Mouse (Mus musculus): Measurements from ENCODE around the gene 1600002K03Rik.
A peak's percentile ranks its signal among the peaks of the same experiment; 100 is the strongest.

Gene 1600002K03Rik

DNA sequence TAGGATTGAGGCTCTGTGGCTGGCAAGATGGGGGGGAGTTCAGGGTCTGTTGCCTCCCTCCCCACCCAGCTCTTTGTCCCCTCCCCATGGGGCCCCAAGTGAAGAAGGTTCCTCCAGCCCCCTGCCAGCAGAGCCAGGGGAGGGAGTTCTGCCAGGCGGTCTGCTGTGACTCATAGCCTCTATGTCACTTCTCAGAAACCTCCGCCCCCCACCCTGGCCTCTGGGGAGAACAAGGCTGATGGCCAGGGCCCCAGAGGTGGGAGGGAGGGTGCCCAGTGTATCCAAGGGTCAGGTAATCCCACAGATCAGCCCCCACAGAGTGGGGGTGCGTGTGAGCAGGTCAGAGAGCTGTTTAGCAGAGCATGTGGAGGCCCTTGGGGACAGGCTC, 19.9 kb upstream of the 1600002K03Rik start:
- DNase-seq (ENCODE audit: extremely low spot score, low read depth, low spot score) = no peak

DNA sequence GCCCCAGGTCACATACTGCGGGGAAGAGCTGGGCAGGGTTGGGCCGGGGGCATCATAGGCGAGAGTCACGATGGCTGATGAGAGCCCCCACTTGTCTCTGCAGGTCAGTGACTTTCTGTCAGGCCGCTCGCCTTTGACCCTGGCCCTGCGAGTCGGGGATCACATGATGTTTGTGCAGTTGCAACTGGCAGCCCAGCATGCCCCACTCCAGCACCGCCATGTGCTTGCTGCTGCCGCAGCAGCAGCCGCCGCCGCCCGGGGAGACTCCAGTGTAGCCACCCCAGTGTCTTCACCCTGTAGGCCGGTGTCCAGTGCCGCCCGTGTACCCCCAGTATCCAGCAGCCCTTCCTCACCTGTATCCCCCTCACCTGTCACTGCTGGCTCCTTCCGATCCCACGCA, 19.0 kb upstream of the 1600002K03Rik start:
- DNase-seq (ENCODE audit: extremely low spot score, low read depth, low spot score) = no peak

GRCm38 (mm10) chr10:80154384-80154783, 18.4 kb upstream of the 1600002K03Rik start:
- no peak for DNase-seq (ENCODE audit: extremely low spot score, low read depth, low spot score)

DNA sequence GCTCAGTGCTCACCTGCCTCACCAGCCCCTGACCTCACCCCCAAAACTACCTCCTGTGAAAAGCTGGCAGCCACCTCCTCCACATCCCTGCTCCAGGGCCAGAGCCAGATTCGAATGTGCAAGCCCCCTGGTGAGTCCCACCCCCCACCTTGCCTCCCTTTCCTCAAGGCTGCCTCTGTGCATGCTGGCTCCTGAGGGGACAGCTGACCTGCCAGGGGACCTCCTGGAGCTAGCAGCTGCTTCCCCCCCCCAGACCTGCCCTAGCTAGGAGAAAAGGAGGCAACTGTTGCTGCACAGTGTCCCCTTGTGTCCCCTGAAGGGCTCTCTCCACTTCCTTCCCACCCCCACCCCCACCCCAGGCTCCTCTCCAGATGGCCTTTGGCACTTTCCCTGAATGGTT, 17.5 kb upstream of the 1600002K03Rik start:
- DNase-seq (ENCODE audit: extremely low spot score, low read depth, low spot score) = no peak

DNA sequence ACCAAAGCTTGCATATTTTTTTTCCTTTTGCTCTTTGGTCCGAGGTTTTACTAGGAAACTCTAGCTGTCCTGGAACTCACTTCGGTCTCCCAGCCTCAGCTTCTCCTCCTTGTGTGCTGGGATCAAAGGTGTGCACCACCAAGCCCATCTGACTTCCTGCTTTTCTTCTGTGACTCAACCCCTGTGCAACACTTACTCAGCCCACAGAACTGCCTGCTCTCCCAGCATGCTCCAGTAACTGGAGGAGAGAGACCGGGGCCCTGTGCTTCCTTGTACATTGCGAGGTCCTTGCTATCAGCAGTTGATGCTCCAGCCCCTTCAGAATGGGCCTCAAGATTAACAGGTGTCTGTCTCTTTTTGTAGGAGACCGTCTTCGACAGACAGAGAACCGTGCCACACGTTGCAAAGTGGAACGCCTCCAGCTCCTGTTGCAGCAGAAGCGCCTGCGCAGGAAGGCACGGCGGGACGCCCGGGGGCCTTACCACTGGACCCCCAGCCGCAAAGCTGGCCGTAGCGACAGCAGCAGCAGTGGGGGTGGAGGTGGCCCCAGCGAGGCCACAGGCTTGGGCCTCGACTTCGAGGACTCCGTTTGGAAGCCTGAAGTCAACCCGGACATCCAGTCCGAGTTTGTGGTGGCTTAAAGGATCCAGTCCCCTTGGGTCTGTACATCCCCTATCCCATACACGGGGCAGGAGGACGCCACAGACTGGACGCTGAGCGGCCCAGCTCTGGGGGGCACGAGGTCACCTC, 16.6 kb upstream of the 1600002K03Rik start:
- no peak for DNase-seq (ENCODE audit: extremely low spot score, low read depth, low spot score)

DNA sequence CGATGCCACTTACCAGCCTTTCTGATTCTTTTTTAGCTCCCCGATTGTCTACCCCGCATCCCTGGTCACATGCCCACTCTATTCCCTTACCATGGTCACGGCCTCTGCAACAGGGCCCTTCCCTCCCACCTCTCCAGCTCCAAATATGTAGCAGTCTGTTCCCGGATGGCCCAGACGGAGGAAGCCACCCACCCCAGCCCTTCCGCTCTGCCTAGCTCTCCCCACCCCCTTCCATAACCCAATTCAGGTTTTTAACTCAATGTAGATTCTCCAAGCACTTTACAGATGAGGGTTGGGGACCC, 16.0 kb upstream of the 1600002K03Rik start:
- no peak for DNase-seq (ENCODE audit: extremely low spot score, low read depth, low spot score)

GRCm38 (mm10) chr10:80157141-80157929, 15.4 kb upstream of the 1600002K03Rik start:
- DNase-seq (ENCODE audit: extremely low spot score, low read depth, low spot score) = no peak

DNA sequence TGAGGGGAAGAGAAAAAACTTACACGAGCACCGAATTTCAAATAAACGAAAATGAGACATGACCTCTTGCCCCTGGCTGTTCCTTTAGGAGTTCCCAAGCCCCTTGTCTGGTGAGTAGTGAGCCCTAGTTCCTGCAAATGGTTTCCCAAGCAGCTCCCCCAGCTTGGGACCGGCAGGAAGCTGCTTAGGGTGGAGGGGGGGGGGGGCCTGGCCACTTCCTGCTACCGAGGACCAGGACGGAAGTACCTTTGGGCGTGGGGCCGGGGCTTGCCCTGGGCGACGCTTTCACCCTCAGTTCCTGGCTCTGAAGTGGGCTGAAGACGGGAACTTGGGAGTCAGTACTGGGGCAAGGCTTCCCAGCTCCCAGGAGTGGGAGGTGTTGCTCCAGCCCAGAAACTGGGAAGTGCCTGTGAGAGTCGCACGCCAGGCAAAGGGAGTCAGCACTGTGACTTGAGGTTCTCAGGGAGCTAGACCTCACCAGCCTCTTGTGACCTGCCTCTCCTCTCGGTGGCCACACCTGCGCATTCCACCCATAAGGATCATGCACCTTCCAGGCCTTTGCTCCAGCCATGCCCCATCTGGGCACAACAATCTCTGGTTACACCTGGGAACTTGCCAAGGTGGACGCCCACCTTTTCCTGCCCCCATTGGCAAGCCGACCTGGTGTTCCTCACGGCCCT, 14.3 kb upstream of the 1600002K03Rik start:
- no peak for DNase-seq (ENCODE audit: extremely low spot score, low read depth, low spot score)

GRCm38 (mm10) chr10:80159021-80159560, 13.7 kb upstream of the 1600002K03Rik start:
- no peak for DNase-seq (ENCODE audit: extremely low spot score, low read depth, low spot score)

DNA sequence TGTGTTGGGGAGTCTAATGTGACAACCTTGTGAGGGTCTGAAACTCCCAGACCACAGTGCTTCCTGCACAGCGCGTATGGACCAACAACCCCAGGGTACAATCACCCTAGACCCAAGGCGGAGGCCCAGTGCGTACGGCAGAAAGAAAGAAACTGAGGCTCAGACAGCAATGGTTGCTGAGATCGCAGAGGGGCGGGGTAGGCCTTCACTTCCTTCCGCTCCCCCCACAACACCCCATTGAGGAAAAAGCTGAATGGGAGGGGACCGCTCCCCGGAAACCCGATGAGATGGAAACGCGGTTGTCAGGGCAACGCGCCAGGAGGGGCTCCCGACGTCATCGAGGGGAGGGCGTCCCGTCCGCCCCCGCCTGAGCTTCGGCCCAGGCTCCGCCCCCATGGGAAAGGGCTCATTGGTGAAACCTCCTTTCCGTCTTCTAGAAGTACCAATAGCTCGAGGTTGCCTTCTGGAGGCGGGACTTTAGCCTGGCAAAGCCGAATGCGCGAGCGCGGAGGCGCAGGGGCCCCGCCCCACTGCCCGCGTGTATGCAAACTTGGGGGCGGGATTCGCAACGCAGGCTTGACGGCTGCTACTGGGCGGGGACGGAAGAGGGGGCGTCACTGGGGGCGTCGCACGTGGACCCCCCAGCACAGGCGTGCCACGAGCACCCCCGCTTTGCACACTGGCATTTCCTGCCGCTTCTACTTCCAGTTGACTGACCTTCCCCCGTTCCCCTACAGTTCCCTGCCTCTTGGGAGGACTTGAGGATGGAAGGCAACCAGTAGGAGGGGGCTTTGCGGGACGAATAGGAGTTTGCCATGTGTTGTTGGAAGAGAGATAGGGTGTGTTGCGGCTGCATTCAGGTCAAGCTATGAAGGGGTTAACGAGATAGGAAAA, 12.9 kb upstream of the 1600002K03Rik start:
- DNase-seq (ENCODE audit: extremely low spot score, low read depth, low spot score) = peak; percentile 96

DNA sequence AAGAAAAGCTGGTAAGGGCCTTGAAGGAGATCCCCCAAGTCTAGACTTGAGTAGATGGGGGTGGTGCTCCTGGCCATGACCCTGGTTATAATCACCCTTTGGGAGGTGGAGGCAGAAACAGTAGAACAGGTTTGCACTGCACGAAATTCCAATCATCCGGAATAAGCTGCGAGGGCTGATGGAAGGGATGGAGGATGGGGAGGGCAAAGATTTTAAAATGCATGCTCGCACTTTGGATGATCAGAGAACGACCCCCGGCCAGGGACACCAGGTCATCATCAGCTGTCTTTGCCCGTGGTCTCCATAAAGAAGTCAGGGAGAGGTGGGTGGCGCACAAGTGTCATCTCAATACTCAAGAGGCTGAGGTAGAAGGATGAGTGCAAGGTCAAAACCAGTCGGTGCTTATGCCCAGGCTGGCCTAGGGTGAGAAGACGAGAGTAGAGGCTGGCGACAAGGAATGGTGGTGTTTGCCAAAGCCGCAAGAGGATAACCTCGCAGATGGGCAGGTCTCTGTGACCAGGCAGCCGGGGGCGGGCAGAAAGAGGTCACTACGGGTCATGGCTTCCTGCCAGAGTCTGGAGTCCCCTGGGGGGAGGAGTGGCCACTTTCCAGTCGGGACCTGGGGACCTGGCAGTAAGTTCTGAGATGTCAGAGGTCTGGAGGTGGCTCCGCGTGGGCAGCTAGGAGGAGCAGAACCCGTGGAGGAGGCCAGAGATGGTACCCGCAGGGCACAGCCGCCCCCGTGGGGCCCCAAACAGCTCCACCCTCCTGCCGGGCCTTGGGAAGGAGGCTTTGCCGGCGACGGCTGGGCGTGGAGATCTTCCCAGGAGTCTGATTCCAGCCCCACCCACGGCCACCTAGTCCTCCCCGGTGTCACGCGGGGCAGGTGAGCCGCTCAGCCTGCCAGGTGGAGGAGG, 12.0 kb upstream of the 1600002K03Rik start:
- no peak for DNase-seq (ENCODE audit: extremely low spot score, low read depth, low spot score)

DNA sequence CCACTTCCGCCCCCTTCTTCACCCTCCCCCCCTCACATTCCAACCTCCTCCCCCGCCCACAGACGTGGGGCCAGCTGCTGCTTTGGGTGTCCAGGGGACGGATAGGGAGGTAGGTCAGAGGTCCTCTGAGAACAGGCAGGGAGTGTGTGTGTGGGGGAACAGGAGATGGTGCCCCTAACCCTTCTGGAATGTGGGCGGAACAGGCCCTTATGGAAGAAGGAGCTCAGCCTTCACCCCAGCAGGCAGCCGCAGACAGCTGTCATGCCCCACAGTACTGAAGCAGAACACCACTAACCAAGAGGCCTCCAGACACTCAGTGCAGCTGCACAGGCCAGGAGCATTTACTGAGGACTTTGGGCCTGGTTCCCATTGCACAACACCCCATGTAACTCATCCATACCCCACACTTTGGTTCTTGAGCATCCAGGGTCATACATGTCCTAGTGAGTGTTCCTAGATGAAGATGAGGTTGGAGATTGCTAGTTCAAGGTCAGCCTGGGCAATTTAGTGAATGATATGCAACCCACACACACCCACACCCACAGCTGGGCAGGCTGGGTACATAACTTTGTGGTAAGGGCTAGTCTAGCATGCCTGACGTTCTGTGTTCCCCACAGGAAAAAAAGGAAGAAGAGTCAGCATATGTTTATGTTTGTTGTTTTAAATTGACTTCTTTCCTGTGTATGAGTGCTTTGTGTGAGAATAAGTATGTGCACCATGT, 11.1 kb upstream of the 1600002K03Rik start:
- no peak for DNase-seq (ENCODE audit: extremely low spot score, low read depth, low spot score)

GRCm38 (mm10) chr10:80162243-80162608, 10.5 kb upstream of the 1600002K03Rik start:
- DNase-seq (ENCODE audit: extremely low spot score, low read depth, low spot score) = no peak

DNA sequence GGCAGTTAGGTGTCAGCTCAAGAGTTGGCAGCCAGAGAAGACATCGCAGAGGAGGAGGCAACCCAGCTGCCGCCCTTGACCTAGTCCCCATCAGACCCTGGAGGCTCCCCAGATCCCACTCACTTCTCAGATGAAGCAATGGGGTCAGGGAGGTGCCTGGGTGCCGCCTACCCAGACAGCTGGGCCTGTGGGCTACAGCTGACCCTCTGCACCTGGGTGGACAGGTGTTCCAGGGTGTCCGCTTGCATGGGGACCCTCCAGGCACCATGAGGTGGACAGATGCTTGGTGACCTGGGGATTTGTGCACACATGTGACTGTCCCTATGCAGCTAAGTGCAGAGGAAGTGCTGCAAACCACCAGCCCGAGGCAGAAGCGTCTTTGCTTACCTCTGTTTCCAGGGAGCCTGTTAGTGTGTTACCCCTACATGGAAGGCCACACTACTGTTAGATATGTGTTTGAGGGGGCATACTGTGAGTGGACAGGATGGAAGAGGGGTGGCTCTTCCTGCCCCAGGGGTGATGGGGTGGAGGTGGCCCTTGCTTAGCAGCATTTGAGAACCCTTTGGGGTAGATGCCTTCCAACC, 9.9 kb upstream of the 1600002K03Rik start:
- DNase-seq (ENCODE audit: extremely low spot score, low read depth, low spot score) = no peak

- DNase-seq (ENCODE audit: extremely low spot score, low read depth, low spot score) = no peak
Measured at GRCm38 (mm10) chr10:80163721-80164120, 9.0 kb upstream of the 1600002K03Rik start.

DNA sequence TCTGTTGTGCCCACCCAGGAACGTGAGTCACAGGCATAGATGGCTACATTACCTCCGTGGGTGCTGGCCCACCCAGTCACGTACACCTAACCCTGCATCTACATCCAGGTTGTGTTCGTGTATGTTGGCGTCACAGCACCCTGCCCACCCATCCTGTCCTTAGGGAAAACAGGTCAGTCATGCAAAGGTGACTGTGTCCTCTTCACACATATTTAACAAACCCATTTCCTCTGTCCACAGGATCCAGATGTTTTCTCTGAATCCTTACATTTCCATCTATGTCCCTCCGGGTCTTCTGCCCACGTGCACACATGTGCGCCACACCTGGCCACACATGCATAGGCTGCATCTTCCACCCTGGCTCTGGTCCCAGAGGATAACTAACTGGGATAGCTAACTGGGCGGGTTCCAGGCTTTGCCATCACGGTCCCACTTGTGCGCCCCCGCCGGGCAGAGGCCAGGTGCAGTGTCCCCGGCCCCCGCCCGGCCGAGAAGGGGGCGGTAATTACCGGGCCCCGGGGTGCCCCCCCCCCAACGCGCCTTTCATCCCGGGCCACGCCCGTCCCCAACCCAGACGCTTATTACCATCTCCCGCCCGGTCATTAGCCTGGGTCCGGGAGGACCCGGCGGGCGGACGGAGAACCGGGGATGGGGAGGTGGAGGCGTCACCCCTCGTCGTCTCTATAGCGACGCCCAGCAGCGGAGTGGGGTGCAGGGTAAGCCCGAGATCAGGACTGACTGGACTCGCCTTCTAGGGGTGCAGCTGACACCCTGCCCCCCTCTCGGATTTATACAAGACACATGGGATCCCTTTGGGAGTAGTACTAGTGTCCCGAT, 8.4 kb upstream of the 1600002K03Rik start:
- DNase-seq (ENCODE audit: extremely low spot score, low read depth, low spot score) = no peak

DNA sequence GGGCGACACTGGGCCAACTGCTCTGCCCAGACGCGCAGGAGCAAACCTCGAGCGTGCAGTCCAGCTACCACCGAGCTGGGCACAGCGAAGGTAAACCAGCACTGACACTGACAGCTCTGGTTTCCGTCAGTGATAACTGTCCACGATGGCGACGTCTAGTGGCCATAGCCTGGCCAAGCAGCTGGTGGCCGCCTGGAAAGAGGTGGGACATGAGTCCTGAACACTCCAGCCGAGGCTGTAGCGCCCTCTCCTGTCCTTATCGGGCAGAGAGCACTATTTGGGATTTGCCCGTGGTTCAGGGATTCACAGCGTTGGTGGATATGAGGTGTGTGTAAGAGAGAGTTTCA, 7.8 kb upstream of the 1600002K03Rik start:
- DNase-seq (ENCODE audit: extremely low spot score, low read depth, low spot score) = no peak

Measured in hindlimb bud, embryonic 11.5 days (tissue).